Mouse (Mus musculus): Measurements from ENCODE around the gene Stip1.
"Not testable (repeated sequence)": the region's sequence is repeated elsewhere in the genome, so short reads cannot be mapped to it uniquely, and the experiment has no call there.

Stip1 gene

DNA sequence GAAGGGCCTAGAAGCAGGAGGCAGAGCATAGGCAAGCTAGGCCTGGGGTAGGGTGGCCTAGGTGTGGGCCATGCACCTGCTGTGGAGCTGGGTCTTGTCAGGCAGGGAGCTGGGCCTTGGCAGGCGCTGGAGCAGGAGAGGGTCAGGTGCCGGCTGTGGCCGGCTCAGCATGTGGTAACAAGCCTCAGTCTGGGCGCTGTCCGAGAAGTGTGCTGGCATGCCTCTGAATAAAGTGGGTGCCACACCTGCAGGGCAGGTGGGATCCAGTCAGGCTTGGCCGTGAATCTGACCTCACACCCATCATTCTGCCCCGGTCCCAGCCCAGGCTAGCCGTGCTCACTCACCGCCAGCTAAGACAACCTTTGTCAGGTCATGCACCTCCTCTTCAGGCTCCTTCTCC lies 25.8 kb downstream of the Stip1 start:
- no peak for DNase-seq

DNA sequence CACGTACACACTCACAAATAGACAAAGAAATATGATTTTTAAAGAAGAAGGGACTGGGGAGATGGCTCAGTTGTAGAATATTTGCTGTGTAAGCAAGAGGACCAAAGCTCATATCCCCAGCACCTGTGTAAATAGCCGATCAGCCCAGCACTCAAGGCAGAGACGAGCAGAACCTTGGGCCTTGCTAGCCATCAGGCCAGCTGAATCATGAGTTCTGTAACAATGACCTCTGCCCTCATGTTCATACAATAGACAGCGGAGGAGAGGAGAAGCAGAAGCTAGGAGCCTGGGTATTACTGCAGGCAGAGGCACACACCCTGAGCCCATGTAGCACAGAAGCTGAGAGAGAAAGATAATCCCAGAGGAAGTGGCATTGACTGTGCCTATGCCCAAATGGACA lies 27.3 kb downstream of the Stip1 start:
- no peak for DNase-seq

DNA sequence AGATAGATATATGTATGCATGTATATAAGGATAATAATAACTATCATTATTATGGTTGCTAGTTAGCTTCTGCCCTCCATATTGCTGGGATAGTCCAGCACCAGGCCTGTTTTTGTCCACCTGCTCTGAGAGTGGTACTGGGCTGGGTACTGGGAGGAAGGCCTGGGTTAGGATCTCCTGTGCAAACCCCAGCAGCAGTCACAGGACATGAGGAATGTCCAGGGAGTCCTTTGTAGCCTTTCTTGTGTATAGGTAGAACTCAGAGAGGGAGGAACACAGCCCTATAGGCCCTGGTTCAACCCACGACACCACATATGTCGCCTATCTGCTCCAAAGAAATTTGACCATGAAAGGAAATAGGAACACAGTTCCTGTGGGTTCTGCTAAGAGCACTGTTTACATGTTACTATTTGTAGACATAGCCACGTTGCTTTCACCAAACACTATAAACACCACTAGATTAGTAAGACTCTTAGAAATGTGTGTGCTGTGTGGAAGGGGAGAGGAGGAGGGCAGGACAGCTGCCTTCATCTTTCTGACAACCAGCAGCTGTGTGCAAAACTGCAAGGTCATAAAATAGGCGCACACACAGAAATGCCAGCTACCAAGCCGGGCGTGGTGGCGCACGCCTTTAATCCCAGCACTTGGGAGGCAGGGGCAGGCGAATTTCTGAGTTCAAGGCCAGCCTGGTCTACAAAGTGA lies 32.7 kb downstream of the Stip1 start:
- DNase-seq, result no peak

DNA sequence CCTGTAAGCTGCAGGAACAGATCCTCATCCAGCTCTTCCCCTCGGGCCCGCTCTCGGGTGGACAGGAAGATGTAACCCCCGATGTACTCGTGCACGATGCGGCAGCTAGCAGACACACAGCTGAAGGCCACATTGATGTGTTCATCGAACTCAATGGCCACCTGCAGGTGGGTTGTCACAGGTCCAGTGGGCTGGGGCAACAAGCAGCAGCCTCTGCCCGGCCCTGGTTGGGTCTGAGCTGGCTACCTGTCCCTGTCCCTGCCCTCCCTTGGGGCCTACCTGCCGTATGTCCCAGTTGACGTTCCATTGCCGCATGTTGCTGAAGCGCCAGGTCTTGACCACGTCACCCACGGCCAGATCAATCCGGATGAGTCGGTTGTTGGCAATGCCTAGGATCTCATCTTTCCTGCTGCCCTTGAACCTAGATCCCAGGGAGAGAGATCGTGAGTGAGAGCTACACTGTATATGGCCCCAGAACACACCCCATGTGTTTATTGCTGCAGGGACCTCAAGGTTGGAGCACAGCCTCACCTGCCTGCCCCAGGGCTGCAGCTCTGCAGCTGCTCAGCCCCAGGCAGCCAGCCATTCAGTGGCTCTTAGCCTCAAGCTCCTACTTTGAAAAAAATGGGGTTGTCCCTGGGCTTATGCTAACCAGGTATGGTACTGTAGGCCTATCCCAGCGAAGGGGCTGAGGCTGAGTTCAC lies 40.3 kb downstream of the Stip1 start:
- DNase-seq, result no peak

DNA sequence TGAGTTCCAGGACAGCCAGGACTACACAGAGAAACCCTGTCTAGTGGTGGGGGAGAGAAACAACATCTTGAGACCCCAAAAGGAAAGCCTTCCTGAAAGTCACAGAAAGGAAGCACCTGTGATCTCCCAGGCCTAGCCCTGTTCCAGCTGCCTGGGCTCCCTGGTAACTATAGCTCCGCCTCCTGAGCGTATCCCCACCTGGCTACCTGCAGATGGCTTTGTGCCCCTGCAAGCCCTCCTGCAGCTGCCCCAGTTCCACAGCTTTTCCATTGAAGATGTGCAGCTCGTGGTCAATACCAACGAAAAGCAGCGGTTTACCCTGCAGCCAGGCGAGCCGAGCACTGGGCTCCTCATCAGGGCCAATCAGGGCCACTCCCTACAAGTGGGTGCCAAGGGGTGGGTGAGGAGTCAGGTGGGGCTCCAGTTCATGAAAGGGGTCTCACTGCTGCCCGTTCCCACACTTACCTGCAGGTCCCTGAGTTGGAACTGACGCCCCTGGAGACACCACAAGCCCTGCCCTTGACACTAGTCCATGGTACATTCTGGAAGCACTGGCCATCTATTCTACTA lies 42.0 kb downstream of the Stip1 start:
- no peak for DNase-seq

DNA sequence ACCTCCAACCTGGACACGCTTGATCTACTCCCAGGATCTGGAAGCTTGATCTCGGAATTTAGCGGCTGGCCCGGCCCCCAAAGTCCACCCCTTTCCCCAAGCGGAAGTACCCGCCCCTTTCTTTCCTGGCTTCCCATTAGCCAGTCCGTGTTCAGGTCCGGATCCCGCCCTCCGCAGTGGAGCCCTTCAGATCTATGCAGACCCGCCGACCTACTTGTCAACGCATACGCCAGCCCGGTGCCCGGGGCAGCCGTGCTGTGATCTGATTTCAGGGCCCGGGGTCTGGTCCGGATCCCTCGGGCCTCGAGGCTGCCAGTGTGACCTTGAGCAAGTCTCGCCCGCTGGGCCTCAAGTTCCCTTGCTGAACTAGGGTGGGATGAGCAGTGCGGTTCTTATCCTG lies 43.8 kb downstream of the Stip1 start, which contains the start of the genes Nudt22 and Trpt1:
Gene Nudt22 (minus strand): TSS at position 112 of the 400 bp plus-strand sequence.
Gene Trpt1 (plus strand): TSS at position 126 of the 400 bp plus-strand sequence.
- DNase-seq, result peak; percentile 55 to 66

DNA sequence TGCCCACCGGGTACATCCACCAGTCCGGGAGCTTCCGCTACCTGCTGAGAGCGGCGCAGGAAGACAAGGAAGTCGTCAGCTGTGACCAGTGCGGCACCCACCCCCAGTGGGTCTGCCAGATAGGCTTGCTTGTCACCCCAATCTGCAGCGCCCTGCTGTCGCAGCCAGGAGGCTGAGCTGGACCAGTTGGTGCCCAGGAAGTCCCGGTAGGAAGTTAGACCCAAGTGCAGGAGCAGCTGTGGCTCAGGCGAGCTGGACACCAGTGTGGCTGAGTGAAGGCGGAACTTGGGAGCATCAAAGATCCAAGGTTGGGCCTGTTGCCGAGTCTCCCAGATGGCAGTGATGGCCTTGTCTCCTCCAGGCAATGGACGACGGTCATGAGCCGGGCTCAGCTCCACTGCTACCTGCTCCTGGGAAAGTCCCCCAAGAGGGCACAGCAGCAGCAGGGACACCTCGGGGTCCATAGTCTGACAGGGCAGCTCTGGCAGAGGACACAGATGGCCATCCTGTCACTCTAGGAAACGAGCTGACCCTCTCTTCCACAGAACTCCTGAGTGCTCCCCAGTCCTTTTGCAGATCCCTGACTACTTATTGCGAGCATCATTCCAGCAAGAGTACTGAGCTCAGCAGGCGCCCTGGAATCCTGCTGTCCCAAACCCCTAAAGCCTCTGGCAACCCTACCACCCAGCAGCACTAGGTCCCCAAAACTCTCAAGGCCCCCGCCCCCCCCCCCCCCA lies 44.3 kb downstream of the Stip1 start:
- DNase-seq, result no peak

DNA sequence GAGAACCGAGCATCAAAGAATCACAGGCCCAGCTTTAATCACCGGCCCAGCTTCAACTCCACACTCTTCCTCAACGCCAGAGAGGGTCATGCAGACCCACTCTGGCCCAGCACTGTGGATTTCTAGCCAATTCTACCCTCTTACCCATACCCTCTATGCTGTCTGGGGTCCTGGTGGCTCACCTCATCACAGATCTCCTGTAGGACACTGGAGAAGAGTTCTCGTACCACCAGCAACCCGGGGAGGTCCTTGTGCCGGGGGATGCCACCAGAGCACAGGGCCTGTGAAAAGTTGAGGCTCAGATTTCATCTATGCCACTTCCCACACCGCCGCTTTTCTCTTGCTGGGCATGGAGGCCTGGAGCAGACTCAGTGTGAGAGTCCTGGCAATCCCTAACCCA lies 45.3 kb downstream of the Stip1 start:
- DNase-seq, result no peak

DNA sequence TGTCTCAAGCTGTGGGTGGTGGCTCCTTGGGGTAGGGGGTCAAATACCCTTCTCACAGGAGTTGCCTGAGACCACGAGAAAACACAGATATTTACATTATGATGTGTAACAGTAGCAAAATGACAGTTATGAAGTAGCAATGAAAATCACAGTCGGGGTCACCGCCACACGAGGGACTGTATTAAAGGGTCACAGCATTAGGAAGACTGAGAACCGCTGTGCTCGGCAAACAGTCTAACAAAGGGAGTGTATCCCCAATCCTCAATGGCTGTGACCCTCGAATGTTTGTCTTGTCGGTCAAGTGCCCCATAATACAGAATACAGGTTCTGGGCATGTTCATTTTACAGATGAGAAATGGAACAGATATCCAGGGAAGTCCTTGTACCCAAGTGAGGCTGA lies 45.8 kb downstream of the Stip1 start:
- DNase-seq, result no peak

DNA sequence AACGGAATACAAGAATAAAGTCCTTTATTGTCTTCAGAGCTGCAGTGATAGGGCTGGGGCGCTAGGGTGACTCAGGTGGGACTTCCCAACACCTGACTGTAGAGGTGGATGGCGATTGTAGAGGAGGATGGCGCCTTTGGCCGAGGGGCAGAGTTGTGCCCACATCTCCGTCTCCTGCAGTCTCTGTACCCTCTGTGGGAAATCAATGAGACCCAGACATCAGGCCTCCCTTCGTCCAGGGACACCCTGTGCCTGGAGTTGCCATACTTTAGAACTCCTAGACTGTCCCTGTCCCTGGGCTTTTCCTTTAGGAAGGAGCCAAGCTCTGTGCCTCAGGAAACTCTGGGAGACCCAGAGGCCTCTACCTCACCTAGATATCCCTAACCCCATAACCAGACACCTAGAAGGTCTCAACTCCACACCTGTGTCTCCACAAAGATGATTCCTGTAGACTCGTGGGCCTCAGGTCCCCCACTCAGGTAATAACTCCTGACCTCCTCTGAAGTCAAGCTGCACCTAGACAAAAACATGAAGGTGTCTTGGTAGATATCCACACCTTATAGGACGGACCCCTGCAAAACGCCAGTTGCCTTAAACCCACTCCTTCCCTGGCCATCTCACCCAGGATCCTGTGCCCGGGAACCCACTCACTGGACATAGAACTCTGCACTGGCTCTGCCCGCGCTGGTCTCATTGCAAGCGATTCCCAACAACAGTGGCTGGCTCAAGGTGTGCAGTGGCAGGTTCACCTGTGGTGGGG lies 46.6 kb downstream of the Stip1 start:
- DNase-seq, result no peak

DNA sequence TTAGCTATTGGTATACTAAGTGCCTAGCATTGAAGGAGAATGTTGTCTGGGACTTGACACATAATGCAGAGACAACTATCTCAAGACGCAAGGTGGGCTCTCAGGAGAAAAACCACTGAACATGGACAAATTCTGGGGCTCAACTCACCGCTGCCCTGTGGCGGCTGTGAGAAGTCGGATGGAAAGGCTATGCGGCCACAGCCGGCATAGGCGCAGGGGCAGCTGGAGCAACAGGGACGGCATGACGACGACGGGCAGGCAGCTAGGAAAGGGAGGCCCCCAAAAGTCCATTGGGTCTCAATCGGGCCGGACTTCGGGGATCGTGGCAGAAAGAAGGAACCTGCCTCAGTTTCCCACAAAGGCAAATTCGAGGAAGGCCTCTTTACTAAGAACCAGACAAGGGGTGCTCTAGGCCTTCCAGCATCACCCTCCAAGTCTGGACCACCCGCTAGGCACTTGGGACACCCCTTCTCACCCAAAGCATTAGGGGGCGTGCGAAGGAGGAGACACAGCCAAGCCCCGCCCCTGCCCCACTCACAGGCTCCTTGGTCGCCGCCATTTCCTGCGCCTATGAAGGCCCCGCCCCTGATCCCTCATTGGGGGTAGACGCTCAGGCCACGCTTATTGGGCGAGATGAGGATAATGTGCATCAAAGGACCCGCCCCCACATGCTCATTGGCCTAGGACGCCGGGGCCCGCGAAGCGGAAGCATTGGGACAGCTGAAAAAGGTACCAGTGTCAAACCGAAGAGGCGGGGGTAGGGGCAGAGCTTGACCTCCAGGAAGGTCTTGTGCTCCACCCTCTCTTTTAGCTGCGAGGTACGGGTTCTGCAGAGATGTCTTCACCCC lies 47.5 kb downstream of the Stip1 start, which contains the start of gene Dnajc4:
Gene Dnajc4 (minus strand): TSS at position 562 of the 848 bp plus-strand sequence.
- peak; percentile 94 to 95 for DNase-seq

DNA sequence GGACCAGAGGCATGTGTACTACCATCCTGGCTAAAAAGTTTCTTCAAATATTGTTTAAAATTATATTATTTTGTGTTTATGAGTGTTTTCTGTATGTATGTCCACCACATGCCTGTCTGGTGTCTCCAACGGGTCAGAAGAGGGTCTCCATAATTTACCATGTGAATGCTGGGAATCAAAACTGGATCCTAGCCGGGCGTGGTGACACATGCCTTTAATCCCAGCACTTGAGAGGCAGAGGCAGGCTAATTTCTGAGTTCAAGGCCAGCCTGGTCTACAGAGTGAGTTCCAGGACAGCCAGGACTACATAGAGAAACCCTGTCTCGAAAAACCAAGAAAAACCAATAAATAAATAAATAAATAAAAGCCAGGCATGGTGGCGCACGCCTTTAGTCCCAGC lies 48.6 kb downstream of the Stip1 start:
- not testable (repeated sequence) for DNase-seq

DNA sequence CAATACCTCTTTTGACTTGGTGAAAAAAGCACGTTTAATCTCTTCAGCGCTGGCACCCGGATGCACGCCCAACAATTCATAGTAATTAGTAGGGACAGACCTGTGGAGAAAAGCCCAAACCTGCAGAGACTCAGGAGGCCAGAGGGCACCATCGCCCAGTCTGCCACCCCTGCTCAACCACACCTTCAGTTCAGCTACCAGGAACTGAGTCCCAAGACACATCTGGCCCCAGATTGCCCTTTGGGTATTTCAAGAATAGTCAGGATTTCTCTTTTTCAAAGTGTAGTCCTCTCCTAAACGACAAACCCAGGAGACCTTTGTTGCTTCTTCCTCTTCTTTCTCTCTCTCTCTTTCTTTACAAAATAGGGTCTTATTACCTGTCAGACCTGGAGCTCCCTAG lies 49.1 kb downstream of the Stip1 start:
- DNase-seq, result no peak

DNA sequence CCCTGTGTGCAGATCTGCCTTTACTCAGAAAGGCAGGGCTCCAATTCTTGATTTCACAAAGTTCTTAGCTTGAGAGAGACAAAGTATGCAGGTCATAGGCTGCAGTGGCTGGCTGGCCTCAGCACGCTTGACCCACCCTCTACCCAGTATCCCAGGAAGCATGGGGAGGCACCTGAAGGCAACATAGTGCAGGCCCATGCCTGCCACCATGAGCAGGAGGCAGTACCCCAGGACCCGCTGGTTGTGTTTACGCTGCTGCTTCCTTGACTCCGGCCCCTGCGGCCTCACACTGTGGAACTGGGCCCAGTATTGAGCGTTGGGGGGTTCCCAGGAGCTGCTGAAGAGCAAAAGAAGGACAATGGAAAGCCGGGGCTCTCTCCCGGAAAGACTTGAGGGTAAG lies 50.5 kb downstream of the Stip1 start:
- no peak for DNase-seq

DNA sequence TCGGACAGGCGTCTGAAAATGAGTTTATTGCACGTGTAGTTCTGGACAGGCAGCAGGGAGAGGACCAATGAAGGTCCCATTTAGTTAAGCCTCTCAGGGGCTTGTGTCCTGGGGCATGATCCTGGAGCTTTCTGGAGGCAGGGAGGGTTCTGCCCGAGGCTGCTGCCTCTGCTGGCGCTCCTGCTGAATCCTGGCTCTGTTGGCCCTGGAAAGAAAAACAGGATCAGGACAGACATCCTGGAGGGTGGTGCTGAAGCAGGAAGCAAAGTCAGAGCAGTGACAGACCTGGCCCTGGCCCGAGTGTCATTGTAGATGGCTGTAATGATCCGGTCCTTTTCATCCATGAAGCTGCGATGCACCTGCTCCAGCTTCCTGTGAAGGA lies 51.9 kb downstream of the Stip1 start:
- no peak for DNase-seq

DNA sequence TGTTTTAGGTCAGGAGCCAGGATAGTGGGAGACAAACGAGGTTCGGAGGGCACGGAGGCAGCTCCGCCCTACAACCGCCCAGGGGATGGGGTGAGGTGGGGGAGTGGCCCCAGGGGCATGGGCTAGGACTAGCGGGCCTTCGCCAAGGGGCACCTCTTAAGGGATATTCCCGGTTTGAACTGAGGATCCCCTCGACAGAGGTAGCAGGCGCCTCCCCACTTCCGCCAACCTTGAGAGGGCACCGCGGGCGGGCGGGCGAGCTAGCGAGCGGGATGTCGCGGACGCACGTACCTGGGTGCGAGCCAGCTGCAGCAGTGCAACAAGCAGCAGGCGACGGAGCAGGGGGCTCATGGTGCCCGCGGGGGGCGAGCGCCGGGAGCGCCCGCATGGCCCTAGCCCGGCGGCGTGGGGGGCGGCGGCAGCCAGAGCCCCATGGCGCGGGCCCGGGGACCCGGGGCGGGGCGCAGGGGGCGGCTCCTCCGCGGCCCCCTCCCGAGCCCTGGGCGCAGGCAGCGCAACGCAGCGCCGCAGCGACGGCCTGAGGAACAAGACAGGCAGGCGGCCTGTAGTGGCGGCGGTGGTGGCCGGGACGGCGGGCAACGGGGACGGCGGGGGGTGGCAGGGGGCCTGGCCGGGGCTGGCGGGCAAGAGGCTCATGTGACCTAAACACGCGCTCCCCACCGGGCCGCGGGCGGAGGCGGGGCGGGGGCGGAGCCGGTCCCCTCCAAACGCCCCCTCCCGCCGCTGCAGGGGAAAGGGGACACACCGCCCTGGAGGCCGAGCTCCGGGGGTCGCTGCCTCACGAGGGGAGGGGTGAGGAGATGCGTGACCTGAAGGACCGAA lies 52.5 kb downstream of the Stip1 start, which contains the start of gene Vegfb:
Gene Vegfb (minus strand): TSS at position 591 of the 843 bp plus-strand sequence.
- DNase-seq, result peak; percentile 52 to 71

DNA sequence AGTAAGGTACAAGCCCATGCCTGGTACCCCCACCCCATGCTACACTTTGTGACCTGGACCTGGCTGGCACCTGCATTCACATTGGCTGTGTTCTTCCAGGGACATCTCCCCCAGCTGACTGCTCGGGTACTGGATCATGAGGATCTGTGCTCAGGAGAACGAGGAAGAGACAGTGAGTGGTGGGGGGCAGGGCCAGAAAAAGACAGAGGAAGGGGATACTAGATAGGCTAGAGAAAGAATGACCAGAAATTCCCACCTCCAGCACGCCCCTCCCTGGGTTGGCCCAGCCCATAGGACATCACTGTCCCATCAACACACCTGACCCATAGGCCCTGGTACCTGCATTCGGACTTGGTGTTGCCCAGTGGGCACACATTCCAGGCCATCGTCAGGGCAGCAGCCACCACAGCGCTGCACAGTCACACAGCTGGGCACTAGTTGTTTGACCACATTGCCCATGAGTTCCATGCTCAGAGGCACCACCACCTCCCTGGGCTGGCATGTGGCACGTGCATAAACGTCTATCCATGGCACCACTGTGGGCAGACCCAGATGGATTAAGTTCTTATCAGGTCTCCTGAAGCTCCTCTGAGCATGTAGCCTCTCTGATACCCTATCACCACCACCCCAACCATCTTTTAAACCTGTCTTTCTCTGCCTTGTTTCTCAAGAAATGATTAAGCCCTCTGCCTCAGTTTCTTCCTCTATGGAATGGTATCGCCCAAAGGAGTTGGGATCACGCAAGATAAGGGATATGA lies 53.6 kb downstream of the Stip1 start:
- no peak for DNase-seq

DNA sequence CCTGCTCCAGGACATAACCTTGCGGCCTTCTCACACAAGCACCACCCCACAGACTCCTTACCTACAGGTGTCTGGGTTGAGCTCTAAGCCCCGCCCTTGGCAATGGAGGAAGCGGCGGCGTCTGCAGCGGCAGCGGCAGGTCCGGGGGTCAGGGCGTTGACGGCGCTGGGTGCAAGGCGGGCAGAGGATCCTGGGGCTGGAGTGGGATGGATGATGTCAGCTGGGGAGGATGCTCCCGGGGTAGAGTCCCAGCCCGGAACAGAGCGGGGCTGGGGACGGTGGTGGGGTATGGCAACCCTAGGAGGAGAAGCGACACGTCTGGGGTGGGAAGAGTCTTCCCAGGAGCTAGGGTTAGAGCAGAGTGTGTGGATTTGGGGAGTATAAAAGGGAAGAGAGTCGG lies 54.5 kb downstream of the Stip1 start:
- DNase-seq, result no peak

DNA sequence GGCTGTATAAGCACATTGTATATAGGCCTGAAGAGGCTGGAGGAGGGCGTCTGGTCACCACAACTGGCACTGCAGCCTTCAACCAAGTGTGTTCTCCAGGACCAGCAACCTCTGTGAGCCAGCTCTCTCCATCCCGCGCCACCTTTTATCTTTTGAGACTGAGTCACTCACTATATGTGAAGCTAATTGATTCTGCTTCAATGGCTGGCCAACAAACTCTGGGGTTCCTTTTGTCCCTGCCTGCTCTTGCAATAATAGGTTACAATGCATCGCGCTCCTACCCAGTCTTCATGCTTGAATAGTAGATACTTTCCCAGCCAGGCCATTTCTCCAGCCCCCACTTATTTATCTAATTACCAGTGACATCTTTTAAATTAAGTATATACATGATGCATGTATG lies 56.1 kb downstream of the Stip1 start:
- DNase-seq, result no peak

DNA sequence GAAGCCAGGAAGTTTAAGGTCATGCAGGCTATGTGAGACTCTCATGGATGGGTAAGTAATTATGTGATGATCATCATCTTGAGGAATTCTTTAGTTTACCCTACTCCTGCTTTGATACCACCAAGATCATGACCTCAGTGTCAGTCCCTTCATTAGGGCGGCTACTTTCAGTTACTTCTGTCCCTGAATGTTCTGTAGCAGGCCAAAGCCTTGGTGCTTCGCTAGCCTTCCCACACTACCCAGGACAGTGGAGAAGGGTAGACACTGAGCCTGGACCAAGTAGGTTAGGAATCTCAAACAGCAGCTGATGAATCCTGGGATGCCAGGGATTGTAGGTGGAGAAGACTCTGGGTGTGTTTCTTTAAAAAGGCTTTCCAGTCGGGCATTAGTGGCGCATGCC lies 58.3 kb downstream of the Stip1 start:
- no peak for DNase-seq
